Mouse (Mus musculus): ENCODE data around the gene Cat. TPM values are rescaled to one million over a fixed set of nuclear protein-coding genes. Genes with fewer than 3 reads are reported as not detected.

Cat gene
- total RNA-seq, 1 experiment from 2014 or later, result 50.4 TPM

DNA sequence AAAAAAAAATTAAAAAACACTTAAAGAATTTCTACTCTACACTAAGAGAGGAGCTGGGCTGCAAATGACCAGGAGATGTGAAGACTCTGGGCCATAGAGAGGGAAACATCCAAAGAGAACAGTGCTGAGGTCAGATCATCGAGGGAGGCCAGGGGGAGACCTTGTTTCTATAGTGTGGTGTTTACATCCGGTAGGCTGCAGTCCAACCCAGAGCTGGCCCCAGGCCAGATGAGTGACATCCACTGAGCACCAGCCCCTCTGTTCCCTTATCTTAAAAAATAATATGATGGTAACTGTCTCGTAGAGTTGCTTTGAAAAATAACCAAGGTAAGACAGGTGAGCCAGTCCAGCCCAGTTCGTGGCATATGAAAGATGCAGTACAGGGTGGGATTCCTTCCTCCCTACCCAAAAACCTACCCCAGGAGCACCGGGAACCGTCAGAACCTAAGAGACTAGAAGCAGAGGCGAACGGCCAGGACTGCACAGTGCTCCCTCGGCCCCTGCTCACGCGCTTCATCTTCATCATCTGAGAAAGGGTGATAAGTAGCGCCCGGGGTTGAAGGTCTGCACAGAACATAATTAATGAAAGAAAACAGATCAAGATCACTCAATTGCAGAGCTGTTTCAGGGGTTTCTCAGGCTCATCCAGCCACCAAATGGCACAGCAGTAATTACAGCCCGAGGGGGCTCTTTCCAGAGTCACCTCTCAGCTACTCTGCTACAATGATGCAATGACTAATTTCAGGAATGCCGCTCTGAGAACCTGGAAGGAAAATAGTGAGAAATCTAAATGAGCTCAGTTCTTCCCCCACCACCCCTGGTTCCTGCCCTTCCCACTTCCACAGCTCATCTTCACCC lies 64.1 kb downstream of the Cat start:
- no peak for ATAC-seq (replicated peaks in 1 of 2; ENCODE audit: insufficient read depth in 1 of 2, low FRiP score in 2 of 2, low TSS enrichment in 1 of 2, low read depth in 1 of 2, poor library complexity in 2 of 2, severe bottlenecking in 2 of 2)

DNA sequence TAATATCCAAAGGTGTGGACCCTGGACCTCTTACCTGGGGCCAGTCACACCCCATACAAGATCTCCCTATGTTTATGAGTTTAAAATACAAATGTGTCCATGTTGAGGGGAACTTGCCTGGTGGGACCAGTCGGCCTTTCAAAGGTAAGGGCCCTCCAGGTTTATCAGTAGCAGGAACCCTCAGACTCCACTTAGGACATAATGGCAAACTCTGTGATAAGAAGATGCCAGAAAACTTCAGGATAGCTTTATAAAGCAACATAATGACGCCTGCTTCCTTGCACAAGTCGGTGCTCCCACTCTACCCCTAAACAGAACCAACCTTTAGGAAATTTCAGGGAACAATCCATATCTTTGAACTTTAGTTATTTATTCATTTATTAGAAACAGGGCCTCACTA lies 69.2 kb downstream of the Cat start:
- no peak for ATAC-seq (replicated peaks in 1 of 2; ENCODE audit: insufficient read depth in 1 of 2, low FRiP score in 2 of 2, low TSS enrichment in 1 of 2, low read depth in 1 of 2, poor library complexity in 2 of 2, severe bottlenecking in 2 of 2)

DNA sequence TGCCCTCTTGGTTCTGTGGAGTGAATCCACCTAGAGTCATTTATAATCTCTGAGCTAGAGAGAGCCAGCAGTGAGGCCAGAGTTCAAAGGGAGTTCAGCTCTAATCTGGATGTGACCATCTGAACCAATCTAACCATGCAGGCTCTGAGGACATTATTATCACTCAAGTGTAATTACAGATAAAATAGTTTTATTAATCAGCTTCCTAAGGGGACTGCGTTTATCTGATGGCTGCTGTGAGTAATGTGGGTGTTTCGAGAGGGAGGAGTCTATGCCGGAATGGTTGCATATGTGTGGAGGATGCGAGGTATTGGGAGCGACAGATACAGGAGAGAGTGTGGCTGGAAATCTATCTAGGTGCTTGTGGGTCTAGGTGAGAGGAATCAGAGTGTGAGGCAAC lies 71.6 kb downstream of the Cat start:
- ATAC-seq (replicated peaks in 1 of 2; ENCODE audit: insufficient read depth in 1 of 2, low FRiP score in 2 of 2, low TSS enrichment in 1 of 2, low read depth in 1 of 2, poor library complexity in 2 of 2, severe bottlenecking in 2 of 2), result no peak

DNA sequence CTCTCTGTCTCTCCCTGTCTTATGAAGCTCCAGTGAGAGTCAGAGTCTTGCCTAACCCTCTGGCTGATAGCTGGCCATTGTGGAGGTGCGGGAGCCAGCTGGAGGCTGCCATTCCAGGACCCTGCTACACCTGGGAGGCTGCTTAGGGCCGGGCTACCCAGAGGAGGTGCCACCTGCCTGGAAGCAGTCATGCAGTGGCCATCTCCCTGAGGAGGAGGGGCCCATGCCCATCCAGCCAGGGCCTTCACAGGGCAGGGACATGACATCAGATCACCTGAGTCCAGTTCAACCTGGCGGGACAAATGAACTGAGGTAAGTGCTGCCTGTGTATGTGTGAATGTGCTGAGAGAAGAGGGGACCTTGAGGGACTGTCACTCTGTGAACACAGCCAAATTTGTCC lies 73.1 kb downstream of the Cat start:
- no peak for ATAC-seq (replicated peaks in 1 of 2; ENCODE audit: insufficient read depth in 1 of 2, low FRiP score in 2 of 2, low TSS enrichment in 1 of 2, low read depth in 1 of 2, poor library complexity in 2 of 2, severe bottlenecking in 2 of 2)

DNA sequence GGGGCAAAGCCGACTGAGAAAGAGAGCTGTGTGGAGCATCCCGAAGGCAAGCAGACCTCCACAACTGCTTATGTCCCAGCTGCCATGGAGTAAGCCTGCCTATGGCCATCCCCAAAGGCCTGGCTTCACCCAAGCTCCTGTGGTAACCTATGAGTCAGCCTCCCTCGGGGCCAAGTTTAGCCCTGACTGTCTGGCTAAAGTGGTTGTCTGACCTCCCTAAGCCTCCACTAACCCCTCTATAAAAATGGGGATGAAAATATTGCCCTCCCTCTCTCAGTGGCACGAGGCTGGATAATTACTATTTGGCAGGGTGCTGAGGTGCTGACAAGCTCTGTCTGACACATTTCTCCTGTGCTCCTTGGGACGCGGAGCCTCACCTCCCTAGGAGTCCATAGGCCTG lies 73.6 kb downstream of the Cat start, which contains the start of gene Elf5:
Gene Elf5 (plus strand): TSS at position 341 of the 400 bp plus-strand sequence.
- ATAC-seq (replicated peaks in 1 of 2; ENCODE audit: insufficient read depth in 1 of 2, low FRiP score in 2 of 2, low TSS enrichment in 1 of 2, low read depth in 1 of 2, poor library complexity in 2 of 2, severe bottlenecking in 2 of 2), result no peak

DNA sequence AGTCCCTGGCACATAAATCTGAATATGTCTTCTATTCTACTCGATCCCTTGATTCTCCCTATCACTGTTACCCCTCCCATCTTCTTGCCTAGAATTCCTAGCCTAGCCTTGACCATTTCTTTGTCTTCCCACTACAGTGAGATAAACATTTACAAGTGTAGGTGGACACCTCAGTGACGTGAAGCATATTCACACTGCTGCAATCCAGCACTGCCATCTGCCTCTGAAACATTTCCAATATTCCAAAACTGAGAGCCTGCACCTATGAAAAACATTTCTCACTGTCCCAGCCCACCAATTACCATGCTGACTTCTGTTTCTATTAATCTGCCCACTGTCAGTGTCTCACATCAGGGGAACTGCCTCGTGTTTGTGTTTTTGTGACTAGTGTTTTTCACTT lies 78.7 kb downstream of the Cat start:
- no peak for ATAC-seq (replicated peaks in 1 of 2; ENCODE audit: insufficient read depth in 1 of 2, low FRiP score in 2 of 2, low TSS enrichment in 1 of 2, low read depth in 1 of 2, poor library complexity in 2 of 2, severe bottlenecking in 2 of 2)

Other genes starting within 250 kb of the Cat start
- gene Ehf, start 181.9 kb downstream of the Cat start, total RNA-seq (2017), result 0.65 TPM in 1 of 2 replicates, not detected in the other
- gene Elf5, start 73.5 kb downstream of the Cat start, total RNA-seq (2017), result not detected in 2 replicates
- gene Abtb2, start 81.2 kb upstream of the Cat start, total RNA-seq (2017), result 2.5 and 4.1 TPM in 2 replicates

Data from hematopoietic stem cell, adult 5-6 weeks (primary cell).